Mouse (Mus musculus): Measurements from ENCODE around the gene Dapk3.

The Dapk3 gene

DNA sequence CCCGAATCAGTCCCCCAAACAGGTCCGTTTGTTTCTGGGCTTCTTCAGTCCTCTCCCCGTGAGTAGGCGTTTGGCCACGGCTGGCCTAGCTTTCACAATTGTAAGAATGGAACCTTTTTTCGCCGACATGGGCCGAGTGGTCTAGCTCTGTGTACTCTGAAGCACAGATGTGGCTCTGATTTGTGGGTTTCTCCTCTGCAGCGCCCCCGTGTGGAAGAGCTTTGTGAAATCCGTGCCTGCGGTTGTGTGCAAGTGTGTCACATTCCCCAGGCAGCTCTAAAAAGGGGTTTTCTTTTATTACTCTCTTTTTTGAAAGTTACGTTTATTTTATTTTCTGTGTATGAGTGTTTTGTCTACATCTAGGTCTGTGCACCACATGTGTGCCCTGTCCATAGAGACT is 58.1 kb downstream of the Dapk3 start:
- DNase-seq (ENCODE audit: low read depth, low spot score) = no peak

DNA sequence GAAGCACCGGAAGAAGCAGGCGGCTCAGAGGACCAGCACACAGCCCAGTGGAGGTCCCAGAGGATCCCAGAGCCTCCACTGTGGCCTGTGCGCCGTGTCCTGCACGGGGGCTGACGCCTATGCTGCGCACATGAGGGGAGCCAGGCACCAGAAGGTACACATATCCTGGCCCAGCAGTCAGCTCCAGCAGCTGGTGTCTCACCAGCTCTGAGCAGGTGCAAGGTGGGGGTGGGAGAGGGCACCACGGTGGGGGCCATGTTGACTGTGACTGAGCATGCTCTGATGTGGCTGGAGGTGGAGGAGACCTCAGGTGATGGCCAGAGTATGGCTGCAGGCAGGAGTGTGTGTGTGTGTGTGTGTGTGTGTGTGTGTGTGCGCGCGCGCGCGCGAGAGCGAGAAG is 59.2 kb downstream of the Dapk3 start:
- DNase-seq (ENCODE audit: low read depth, low spot score) = no peak

Data from brain, embryonic 18.5 days (tissue).